Mouse (Mus musculus) frontal cortex, postnatal 25 days (tissue): ENCODE results near the gene Man2c1.

Source experiments
- DNase-seq, 2 experiments: peaks; one replicate each; pipeline ENCODE4 v3.0.0; 2022; ENCODE audit warnings: low spot score in 2 of 2

Man2c1 gene

GRCm38 (mm10) chr9:57130577-57131433 is at the start of gene Man2c1:
TSS of gene Man2c1 (plus strand) at chr9:57130690.
- peak; percentile 87 to 89 for DNase-seq

- no peak for DNase-seq
These were observed 48.3 kb upstream of the Man2c1 start for GRCm38 (mm10) chr9:57082236-57082635.

GRCm38 (mm10) chr9:57117261-57117755 is 13.2 kb upstream of the Man2c1 start:
- DNase-seq = no peak

DNA sequence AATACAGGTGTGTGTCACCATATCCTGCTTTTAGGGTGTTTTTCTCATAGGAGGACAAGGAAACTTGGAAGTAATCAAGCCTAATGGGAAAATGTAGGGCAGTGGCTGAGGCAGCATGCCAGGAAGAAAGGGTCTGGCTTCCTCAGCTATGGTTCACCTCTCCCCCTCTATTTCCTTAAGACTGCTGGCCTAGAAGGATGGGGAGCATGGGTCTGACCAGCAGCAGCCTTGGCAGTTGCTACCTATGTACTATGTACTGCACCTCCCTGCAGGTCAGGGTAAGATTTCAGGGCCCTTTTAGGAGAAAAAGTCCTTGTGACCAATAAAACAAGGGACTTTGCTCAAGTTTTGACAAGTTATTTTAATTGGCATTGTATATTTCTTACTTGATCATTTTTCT is 849 bp upstream of the Man2c1 start:
- DNase-seq = no peak

- no peak for DNase-seq
These were observed 6.8 kb downstream of the Man2c1 start for GRCm38 (mm10) chr9:57137246-57137645.

DNA sequence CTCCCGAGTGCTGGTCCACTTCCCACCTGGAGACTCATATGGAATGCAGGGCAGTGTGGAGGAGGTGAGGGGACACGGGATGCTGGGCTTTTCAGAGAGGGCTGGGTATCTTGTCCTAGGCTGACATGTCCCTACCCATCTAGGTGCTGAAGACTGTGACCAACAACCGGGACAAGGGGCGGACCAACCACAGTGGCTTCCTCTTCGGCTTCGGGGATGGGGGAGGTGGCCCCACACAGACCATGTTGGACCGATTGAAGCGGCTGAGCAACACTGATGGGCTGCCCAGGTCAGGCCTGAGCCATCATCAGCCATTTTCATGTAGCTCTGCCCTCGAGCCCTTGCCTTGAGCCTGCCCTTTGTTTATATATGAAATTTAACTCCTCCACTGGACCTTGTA is 7.3 kb downstream of the Man2c1 start:
- DNase-seq = no peak

DNA sequence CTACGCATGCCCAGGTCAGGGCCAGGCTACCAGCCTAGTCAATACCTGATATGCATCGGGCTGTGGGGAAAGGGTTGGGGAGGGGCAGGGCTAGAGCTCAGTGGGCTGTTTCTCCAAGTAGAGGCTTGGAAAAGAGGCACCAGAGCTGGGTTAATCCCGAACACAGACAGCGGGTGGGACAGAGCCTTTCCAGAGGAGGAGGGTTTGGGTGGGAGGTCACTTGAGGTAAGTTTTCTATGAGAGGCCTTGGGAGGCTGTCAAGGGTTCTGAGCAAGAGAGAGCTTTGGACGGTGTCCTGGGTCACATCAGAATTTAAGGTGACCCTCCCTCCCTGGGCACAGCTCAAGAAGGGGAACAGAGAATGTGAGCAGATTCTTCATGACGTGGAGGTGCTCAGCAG is 8.0 kb downstream of the Man2c1 start:
- no peak for DNase-seq

DNA sequence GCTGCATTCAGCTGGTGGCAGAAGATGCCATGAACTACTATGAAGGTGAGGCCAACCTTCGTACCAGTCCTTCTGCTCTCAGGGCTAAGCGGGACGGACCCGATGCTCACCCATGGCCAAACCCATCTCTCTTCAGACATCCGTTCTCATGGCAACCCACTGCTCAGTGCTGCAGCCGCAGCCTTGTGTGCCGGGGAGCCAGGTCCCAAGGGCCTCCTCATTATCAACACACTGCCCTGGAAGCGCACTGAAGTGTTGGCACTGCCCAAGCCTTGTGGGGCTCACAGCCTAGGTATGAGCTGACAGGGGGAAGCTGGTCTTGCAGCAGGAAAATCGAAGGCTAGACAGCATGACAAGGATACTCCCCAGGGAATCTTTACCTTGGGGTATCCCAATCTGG is 8.6 kb downstream of the Man2c1 start:
- no peak for DNase-seq

DNA sequence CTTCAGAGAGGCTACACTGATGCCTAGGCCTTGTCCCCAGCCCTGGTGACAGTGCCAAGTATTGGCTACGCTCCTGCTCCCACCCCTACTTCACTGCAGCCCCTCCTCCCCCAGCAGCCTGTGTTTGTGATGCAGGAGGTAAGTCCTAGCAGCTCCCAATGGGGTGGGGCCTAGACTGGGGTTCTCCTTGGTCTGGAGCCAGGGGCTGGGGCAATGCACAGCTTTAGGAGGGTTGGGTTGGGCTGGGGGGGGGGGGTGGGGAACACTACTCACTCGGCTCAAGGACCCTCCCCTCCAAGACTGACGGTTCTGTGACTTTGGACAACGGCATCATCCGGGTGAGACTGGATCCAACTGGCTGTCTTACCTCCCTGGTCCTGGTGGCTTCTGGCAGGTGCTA is 9.1 kb downstream of the Man2c1 start:
- DNase-seq = no peak

DNA sequence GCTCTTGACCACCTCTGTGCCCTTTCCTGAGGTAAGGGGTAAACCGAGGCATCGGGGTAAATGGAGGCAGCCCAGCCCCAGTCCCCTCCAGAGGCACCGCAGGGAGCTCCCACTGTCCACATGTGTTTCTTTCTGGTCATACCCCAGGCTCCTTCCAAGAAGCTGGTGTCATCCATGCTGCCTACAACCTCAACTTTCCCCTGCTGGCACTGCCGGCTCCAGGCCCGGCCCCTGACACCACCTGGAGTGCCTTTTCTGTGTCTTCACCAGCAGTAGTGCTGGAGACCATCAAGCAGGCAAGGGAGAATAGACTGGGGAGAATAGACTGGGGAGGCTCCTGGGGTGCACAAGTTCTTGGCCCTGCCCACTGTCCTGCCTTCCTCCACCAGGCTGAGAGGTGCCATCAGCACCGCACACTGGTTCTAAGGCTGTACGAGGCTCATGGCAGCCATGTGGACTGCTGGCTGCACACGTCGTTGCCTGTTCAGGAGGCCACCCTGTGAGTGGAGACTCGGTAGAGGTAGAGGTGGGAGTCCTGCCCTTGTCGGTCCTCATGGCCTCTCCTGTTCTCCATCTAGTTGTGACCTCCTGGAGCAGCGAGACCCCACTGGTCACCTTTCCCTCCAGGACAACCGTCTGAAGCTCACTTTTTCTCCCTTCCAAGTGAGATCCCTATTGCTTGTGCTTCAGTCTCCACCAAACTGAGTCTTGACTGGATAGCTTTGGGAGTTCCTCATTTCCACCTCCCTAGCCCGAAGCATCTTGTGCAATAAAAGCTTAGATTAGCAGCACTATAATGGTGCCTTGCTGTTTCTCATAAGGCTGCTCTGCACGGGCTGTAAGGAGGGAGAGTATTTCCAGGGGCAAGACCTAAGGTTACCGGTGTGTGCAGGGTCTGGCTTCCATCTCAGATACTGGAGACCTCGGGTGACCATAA is 11.2 kb downstream of the Man2c1 start:
- DNase-seq = no peak

- DNase-seq = no peak
These were observed 12.7 kb downstream of the Man2c1 start for GRCm38 (mm10) chr9:57143212-57143611.

DNA sequence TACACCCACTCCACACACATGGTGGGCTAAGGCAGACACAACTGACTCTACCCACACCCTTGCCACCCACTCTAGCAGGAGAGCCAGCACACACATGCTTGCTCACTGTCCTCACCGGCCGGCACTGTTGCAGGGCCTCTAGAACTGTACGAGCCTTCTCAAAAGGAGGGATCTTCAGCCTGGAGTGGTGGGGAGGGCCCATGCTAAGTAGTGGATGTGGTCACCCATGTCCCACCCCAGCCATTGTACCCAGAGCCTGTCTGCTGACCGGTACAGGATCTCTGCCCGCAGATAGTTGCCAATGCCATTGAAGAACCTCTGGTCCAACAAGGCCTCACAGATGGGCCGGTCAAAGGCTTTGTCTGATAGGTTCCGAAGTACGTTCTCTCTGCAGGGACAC is 14.3 kb downstream of the Man2c1 start:
- DNase-seq = no peak

GRCm38 (mm10) chr9:57146451-57147066 is 16.1 kb downstream of the Man2c1 start:
- no peak for DNase-seq

GRCm38 (mm10) chr9:57147205-57148143 is 17.0 kb downstream of the Man2c1 start:
- no peak for DNase-seq

DNA sequence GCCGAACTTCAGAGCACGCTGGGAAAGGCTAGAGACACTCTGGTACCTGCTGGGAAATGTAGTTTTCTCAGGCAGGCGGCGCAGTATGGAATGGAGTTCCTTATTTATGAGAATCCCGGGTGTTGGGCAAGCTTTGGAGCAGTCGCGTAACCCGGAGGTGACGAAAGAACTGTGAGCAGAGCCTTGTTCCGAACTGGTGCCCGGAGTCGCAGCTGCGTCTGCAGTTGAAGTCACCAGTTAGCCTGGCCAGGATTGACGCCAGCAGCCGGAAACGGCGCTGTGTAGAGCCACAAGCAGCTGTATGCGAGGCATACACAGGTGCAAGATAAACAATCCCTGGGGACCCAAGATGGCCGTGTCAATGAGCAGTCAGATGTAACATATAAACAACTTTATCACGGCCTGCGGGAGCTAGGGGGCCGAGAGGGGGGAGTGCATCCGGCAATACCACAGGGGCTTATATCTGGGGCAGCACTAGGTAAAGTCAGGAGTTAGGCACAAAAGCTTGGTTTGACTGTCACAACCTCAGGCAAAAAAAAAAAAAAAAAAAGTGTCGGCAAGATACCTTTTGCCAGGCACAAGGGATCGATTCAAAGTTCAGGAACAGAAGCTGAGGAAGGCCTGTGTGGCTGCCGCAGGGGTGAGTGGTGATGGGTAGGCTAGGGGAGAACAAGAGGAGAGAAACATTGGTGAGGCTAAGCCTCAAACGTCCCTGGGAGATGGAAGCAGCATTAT is 17.8 kb downstream of the Man2c1 start, which contains the start of gene Neil1:
TSS of gene Neil1 (minus strand) at position 162 of the 735 bp plus-strand sequence.
- DNase-seq = peak; percentile 79 to 81

- DNase-seq = no peak
These were observed 18.5 kb downstream of the Man2c1 start for GRCm38 (mm10) chr9:57149021-57149420.

DNA sequence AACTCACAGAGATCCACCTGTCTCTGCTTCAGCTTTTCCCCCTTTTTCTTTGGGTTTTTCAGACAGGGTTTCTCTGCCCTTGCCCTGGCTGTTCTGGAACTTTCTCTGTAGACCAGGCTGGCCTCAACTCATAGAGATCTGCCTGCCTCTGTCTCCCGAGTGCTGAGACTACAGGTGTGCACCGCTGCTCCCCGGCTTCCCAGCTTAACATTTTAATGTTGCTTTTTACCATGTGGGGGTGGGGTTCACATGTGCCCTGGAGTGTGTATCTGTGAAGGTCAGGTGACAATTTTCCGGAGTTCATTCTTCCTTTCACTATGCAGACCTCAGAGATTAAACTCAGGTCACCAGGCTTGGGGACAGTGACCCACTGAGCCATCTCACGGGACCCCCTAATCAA is 19.7 kb downstream of the Man2c1 start:
- DNase-seq = no peak

GRCm38 (mm10) chr9:57152331-57152730 is 21.8 kb downstream of the Man2c1 start:
- no peak for DNase-seq

DNA sequence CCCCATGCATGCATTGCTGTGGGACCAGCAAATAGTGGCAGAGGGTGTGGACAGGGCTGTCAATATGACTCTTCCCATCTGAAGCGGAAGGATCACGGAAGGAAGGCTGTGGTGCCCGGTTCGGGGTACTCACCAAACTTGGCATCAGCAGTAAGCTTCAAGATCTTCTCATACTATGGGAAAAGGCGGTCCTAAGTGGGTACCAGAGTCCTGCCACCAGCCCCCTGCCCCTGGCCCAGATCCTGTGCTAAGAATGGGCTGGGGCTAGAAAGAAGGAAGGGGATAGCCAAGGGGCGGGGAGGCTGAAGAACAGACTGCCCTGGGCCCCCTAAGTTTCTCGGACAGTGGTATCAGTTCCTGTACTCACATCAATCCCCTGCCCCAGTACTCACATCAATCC is 25.9 kb downstream of the Man2c1 start:
- no peak for DNase-seq

GRCm38 (mm10) chr9:57156823-57157222 is 26.3 kb downstream of the Man2c1 start:
- no peak for DNase-seq
